Mouse (Mus musculus): ENCODE results near the gene 1600014C10Rik. TPM values are rescaled to one million over a fixed set of nuclear protein-coding genes. Genes with fewer than 3 reads are reported as not detected.

Gene 1600014C10Rik
- polyA plus RNA-seq, 1 experiment, result 21.4 TPM

DNA sequence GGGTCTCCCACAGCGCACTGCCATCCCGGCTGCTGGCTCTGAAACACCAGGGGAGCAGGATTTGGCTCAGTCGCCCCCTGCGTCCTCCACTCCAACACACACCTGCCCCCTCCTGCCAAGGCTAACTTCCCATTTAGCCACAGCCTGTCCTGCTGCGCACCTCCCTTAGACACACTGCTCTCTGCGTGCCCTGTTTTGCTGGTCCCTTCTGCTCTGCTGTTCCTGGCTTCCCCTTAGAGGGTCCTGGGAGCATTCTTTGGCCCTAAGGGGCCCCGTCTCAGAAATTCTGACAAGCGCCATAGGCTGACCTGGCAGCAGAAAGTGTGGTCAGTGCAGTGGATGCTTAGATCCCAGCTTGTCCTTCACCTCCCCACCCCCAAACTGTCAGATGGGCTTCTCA lies 8.1 kb downstream of the 1600014C10Rik start:
- Histone ChIP-seq H3K4me1 (ENCODE audit: control insufficient read depth, insufficient read depth, low read length) (peaks cover 32% of the 10 kb centered on the region), H3K4me3 (ENCODE audit: insufficient read depth, low read length) (no peak overlapping the region), H3K27ac (ENCODE audit: insufficient read depth, low read depth, low read length) (no peak overlapping the region)
- TF ChIP-seq POLR2A (IDR thresholded peaks at IDR 0.05; ENCODE audit: borderline replicate concordance, low read depth, low read length) (no peak), CTCF (IDR thresholded peaks at IDR 0.05; ENCODE audit: low read depth, low read length) (no peak)

DNA sequence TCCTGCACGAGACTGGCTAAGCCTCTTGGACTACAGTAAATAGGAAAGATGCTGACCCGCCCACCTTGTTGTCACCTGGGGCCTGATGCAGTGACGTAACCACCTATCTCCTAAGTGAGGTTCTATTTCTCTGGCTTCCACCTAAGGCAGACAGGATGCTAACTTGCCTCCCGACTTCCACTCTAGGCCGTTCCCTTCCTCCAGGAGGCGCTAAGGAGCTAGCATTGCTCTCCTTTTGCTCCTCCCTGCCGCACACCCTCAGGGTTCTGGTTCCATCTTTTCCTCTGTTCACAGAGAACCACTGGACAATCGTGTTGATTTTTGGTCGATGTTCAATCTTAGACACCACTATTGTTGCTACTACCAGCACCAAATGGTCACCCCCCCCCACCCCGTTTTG lies 8.6 kb downstream of the 1600014C10Rik start:
- Histone ChIP-seq H3K4me1 (ENCODE audit: control insufficient read depth, insufficient read depth, low read length) (peaks cover 28% of the 10 kb centered on the region), H3K27ac (ENCODE audit: insufficient read depth, low read depth, low read length) (no peak overlapping the region), H3K4me3 (ENCODE audit: insufficient read depth, low read length) (no peak overlapping the region)
- TF ChIP-seq POLR2A (IDR thresholded peaks at IDR 0.05; ENCODE audit: borderline replicate concordance, low read depth, low read length) (no peak), CTCF (IDR thresholded peaks at IDR 0.05; ENCODE audit: low read depth, low read length) (peak; percentile 22; the same call in 1 of the 2 replicates)

DNA sequence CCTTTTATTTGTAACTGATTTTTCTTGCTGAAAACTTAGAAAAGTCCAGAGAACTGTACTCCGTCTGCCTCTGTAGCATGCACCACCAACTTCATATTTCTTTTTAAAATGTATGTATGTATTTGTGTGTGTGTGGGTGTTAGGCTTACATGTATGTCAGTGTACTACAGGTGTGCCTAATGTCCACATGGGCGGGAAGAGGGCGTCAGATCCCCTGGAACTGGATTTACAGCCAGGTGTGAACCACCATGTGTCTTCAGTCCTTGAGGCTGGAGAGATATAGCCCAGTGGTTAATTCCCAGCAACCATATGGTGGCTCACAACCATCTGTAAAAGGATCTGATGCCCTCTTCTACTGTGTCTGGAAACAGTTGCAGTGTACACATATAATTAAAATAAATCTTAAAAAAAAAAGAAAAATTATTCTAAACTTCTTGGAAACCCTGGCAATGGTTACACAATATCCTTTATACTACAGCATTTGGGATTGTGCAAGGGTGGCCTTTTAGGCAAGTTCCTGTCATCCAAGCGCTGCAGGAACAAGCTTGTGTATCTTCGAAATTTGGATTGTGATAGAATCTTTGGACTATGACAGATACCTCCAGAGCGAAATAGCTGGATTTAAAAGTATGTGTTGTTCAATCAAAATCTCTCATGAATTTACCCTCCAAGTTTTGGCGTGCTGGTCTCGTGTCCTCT lies 17.0 kb downstream of the 1600014C10Rik start:
- TF ChIP-seq POLR2A (IDR thresholded peaks at IDR 0.05; ENCODE audit: borderline replicate concordance, low read depth, low read length) (no peak), CTCF (IDR thresholded peaks at IDR 0.05; ENCODE audit: low read depth, low read length) (no peak)
- peaks cover 14% of the 10 kb centered on the region for H3K4me1 ChIP-seq (ENCODE audit: control insufficient read depth, insufficient read depth, low read length)
- peak overlapping the region; percentile 70 for H3K27ac ChIP-seq (ENCODE audit: insufficient read depth, low read depth, low read length)
- peak overlapping the region; percentile 43 for H3K4me3 ChIP-seq (ENCODE audit: insufficient read depth, low read length)

DNA sequence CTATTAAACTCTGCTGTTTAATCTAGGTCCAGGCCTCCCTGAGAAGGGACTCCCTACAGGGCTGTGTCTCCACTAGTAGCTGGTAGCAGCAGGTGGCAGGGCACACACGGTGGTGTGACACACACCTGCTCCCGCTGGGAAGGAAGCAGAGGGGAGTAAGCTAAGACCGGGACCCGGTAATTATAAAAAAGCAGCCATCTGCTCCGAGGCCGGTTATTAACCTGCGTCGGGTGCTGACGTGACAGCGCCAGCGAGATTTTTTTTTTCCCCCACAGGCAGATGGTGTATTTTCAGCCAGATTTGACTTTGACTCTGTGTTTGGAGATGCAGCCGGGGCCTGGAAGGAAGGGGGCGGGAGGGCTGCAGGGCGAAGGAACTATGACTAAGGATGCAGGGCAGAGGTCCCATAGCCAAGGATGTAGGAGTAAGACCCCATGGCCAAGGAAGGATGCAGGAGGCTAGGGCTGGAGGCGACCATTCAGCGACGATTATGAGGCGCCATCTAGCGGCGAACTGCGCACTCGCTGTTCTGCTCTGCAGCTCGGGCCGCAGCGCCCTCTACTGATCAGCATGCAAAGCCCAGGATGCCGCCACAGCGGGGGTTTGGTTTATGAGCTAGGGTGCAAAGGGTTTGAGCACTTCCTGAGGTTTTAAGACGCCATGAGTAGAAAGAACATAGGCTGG lies 17.7 kb downstream of the 1600014C10Rik start:
- TF ChIP-seq CTCF (IDR thresholded peaks at IDR 0.05; ENCODE audit: low read depth, low read length) (peak; percentile 99), POLR2A (IDR thresholded peaks at IDR 0.05; ENCODE audit: borderline replicate concordance, low read depth, low read length) (no peak)
- Histone ChIP-seq H3K4me1 (ENCODE audit: control insufficient read depth, insufficient read depth, low read length) (peaks cover 14% of the 10 kb centered on the region), H3K4me3 (ENCODE audit: insufficient read depth, low read length) (peak overlapping the region; percentile 43), H3K27ac (ENCODE audit: insufficient read depth, low read depth, low read length) (peak overlapping the region; percentile 70)

DNA sequence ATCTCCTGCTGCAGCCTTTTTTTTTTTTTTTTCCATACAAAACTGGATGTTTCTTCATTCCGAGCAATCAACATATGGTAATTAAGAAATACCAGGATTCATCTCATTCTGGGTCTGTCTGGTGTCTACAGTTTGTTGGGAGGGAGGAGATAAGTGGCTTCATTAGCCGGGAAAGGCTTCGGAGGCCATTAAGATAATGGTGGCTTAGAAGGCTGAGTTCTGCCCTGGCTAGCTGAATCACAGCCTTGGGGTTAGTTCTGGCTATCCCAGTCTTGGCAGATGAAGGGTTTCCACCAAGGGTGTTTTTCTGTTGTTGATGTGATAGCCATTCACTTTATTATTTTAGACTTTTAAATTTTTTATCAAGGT lies 18.3 kb downstream of the 1600014C10Rik start:
- Histone ChIP-seq H3K27ac (ENCODE audit: insufficient read depth, low read depth, low read length) (no peak overlapping the region), H3K4me1 (ENCODE audit: control insufficient read depth, insufficient read depth, low read length) (peaks cover 14% of the 10 kb centered on the region), H3K4me3 (ENCODE audit: insufficient read depth, low read length) (no peak overlapping the region)
- TF ChIP-seq CTCF (IDR thresholded peaks at IDR 0.05; ENCODE audit: low read depth, low read length) (no peak), POLR2A (IDR thresholded peaks at IDR 0.05; ENCODE audit: borderline replicate concordance, low read depth, low read length) (no peak)

DNA sequence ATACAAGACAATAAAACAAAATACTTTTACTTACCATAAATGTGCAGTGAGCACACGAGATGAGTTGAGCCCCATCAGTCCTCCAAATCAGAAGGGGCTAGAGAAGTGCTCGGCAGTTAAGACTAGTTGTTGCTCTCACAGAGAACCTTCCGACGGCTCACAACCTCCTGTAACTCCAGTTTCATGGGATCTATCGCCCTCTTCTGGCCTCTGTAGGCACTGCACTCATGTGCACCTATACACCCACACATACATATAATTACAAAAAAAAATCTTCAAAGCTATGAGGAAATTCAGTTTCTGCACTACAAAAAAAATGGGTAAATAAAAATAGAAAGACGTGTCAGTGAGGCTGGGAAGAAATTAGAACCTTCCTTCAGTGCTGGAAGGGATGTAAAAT lies 21.3 kb downstream of the 1600014C10Rik start:
- TF ChIP-seq POLR2A (IDR thresholded peaks at IDR 0.05; ENCODE audit: borderline replicate concordance, low read depth, low read length) (no peak), CTCF (IDR thresholded peaks at IDR 0.05; ENCODE audit: low read depth, low read length) (0 out of 2 replicates have a peak, but pooled peaks have one; percentile 25)
- Histone ChIP-seq H3K27ac (ENCODE audit: insufficient read depth, low read depth, low read length) (no peak overlapping the region), H3K4me3 (ENCODE audit: insufficient read depth, low read length) (no peak overlapping the region), H3K4me1 (ENCODE audit: control insufficient read depth, insufficient read depth, low read length) (peaks cover 15% of the 10 kb centered on the region)

DNA sequence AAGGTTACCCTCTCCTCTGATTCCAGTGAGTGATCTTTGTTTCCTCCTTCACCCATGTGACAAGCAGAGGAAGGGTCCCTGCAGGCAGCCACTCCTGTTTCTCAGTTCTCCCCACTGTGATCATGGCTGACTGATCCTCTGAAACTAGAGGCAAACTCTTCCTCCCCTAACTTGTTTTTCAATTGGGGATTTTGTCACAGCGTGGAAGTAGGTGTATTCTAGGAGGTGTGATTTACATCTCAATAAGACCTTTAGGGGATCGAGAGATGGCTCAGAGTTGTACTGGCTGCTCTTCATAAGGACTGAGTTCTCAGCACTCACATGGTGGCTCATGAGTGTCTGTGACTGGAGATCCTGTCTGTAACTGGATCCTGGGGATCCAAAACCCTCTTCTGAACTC lies 22.8 kb downstream of the 1600014C10Rik start:
- H3K4me3 ChIP-seq (ENCODE audit: insufficient read depth, low read length), result no peak overlapping the region
- TF ChIP-seq CTCF (IDR thresholded peaks at IDR 0.05; ENCODE audit: low read depth, low read length) (no peak), POLR2A (IDR thresholded peaks at IDR 0.05; ENCODE audit: borderline replicate concordance, low read depth, low read length) (no peak)
- H3K27ac ChIP-seq (ENCODE audit: insufficient read depth, low read depth, low read length), result no peak overlapping the region
- peaks cover 11% of the 10 kb centered on the region for H3K4me1 ChIP-seq (ENCODE audit: control insufficient read depth, insufficient read depth, low read length)

DNA sequence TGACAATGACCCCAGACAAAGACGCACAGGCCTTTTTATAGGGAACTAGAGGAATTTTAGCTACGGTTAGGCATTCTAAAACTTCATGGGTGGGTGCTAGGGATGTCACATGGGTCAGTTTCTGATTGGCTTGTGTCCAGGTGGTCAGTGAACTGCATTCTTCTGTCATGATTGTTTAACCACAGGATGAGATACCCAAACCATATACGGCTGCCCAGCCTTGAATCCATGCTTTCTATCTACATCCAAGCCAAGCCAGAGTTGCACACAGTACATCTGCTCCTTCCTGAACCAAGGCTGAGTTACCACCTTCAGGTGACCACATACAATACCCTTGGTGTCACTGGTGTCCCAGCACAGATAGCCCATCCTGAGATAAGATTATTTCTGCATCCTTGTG lies 23.5 kb downstream of the 1600014C10Rik start:
- Histone ChIP-seq H3K27ac (ENCODE audit: insufficient read depth, low read depth, low read length) (no peak overlapping the region), H3K4me1 (ENCODE audit: control insufficient read depth, insufficient read depth, low read length) (peaks cover 9% of the 10 kb centered on the region), H3K4me3 (ENCODE audit: insufficient read depth, low read length) (no peak overlapping the region)
- no peak for TF ChIP-seq CTCF (IDR thresholded peaks at IDR 0.05; ENCODE audit: low read depth, low read length)
- TF ChIP-seq POLR2A (IDR thresholded peaks at IDR 0.05; ENCODE audit: borderline replicate concordance, low read depth, low read length), result no peak

DNA sequence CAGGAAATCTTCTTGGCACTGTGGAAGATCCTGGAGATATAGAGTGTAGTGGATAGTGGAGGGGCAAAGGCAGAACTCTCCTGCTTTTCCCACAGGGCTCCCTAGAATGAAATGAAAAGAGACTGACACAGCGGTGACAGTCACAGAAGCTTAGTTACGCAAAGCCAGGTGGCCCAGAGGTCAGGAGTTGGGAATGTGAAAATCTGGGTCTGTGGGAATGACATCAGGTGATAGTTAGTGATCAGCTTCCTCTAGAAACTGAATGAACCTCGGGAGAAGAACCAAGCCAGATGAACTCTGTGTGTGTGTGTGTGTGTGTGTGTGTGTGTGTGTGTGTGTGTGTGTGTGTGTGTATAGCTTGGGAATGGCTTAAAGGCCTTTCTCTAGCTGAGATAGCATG lies 26.0 kb downstream of the 1600014C10Rik start:
- no peak overlapping the region for H3K4me3 ChIP-seq (ENCODE audit: insufficient read depth, low read length)
- no peak for TF ChIP-seq POLR2A (IDR thresholded peaks at IDR 0.05; ENCODE audit: borderline replicate concordance, low read depth, low read length)
- no peak for TF ChIP-seq CTCF (IDR thresholded peaks at IDR 0.05; ENCODE audit: low read depth, low read length)
- peaks cover 13% of the 10 kb centered on the region for H3K4me1 ChIP-seq (ENCODE audit: control insufficient read depth, insufficient read depth, low read length)
- no peak overlapping the region for H3K27ac ChIP-seq (ENCODE audit: insufficient read depth, low read depth, low read length)

DNA sequence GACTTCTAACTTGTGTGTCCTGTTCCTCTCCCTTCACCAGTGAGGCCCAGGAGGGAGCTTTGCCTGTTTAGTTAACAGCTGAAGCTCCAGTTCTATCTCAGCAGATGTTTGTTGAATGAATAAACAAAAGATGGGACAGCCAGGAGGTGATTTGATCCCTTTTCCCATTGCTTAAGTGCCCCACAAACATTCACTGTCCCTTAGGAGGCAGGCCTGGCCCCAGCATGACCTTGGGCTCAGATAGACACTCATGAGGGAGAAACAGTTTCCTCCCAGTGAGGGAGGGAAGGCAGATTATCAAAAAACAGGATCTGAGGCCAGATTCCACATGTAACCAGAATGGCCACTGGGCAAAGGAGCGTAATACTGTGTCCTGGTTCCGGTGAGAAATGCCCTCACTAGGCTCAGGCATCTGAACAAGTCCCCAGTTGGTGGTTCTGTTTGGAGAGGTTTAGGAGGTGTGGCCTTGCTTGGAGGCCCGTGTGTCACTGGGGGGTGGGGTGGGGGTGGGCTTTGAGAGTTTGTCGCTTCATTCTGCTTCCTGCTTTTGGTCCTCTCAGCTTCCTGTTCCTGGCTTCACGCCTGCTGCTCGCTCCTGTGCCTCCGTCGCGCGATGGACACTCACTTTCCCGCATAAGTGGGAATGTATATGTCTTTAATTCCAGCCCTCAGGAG lies 26.6 kb downstream of the 1600014C10Rik start:
- H3K4me3 ChIP-seq (ENCODE audit: insufficient read depth, low read length), result no peak overlapping the region
- peaks cover 18% of the 10 kb centered on the region for H3K4me1 ChIP-seq (ENCODE audit: control insufficient read depth, insufficient read depth, low read length)
- no peak for TF ChIP-seq POLR2A (IDR thresholded peaks at IDR 0.05; ENCODE audit: borderline replicate concordance, low read depth, low read length)
- no peak for TF ChIP-seq CTCF (IDR thresholded peaks at IDR 0.05; ENCODE audit: low read depth, low read length)
- no peak overlapping the region for H3K27ac ChIP-seq (ENCODE audit: insufficient read depth, low read depth, low read length)

Measured in bone marrow macrophage, adult 2 months (primary cell).